36 mouse cellular contexts compared by ENCODE assay signal in the genomic region with DNA sequence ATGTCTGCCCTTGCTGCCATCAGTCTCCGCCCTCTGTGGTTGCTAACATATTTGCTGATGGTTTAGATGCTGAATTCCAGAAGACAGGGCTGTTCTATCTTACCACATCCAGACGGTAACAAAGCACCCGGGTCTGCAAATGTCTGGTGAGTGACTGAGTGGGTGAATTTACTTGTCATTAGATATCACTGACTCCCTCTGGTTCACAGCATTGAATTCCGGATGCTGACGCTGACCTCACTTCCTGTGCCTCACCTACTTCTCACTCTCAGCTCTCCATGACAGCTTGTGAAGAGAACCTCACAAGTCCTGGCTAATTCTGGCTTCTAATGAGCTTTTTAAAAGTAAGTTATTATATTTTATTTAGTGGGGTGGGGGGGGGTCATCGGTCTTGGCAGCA. TPM values are rescaled to one million over a fixed set of nuclear protein-coding genes. Genes with fewer than 3 reads are reported as not detected.
DNase-seq lines count a peak whose midpoint lies in the region; ATAC-seq lines count a peak whose summit lies in the region.
"Had no signal": no experiment of that assay in that cellular context is flagged by ENCODE, and none has a peak within 500 bp of the region (broad histone marks: within the 10 kb centered on the region; RNA-seq: fewer than 3 reads in every experiment).

No protein-coding gene starts in this region.

- H3K4me1 ChIP-seq in megakaryocyte, embryonic 14.5 days = peaks cover 93% of the 10 kb centered on the region
- H3K4me1 ChIP-seq: embryonic facial prominence, embryonic 15.5 days had no signal

- no peaks in the 10 kb centered on the region for H3K9me3 ChIP-seq in megakaryocyte, embryonic 14.5 days
- H3K9me3 ChIP-seq: embryonic facial prominence, embryonic 10.5 days; embryonic facial prominence, embryonic 15.5 days; forebrain, embryonic 12.5 days; hindbrain, embryonic 10.5 days; hindbrain, embryonic 15.5 days; neural tube, embryonic 15.5 days had no signal

- ATAC-seq in common myeloid progenitor, adult 5-6 weeks (replicated peaks; ENCODE audit: low read depth, poor library complexity, severe bottlenecking) = peak; percentile 90
- ATAC-seq: forebrain, postnatal 0 days; Patski had no signal

- DNase-seq in heart, adult 11 months = peak; percentile 56
- no peak for DNase-seq in heart, adult 18-20 months
- peak; percentile 20 for DNase-seq in 3T3-L1 (ENCODE audit: low read depth, low spot score)
- no peak for DNase-seq in embryo, embryonic 10 days (ENCODE audit: low spot score)
- DNase-seq in frontal cortex, postnatal 25 days (ENCODE audit: low spot score in 2 of 2) = no peak
- no peak for DNase-seq in kidney, adult 9 months
- DNase-seq: adrenal gland, postnatal 10 days; cerebellum, adult 11-12 months; cerebellum, postnatal 10 days; forebrain, postnatal 0 days; gastrocnemius, postnatal 10 days; kidney, adult 18-20 months; kidney, postnatal 4 days; layer of hippocampus, postnatal 36 days; liver; lung, adult 2 months; lung, postnatal 14 days; midbrain, embryonic 14.5 days; retina, postnatal 1 day; right cerebral cortex, postnatal 14 days; thymus, postnatal 14 days had no signal

- no peaks in the 10 kb centered on the region for H3K27me3 ChIP-seq in megakaryocyte, embryonic 14.5 days (replicated peaks)
- H3K27me3 ChIP-seq: CH12.LX; embryonic facial prominence, embryonic 15.5 days; Patski had no signal

- H3K36me3 ChIP-seq in megakaryocyte, embryonic 14.5 days (replicated peaks; ENCODE audit: low read length) = no peaks in the 10 kb centered on the region
- H3K36me3 ChIP-seq: embryonic facial prominence, embryonic 10.5 days; embryonic facial prominence, embryonic 15.5 days; forebrain, embryonic 12.5 days; hindbrain, embryonic 10.5 days; hindbrain, embryonic 15.5 days; neural tube, embryonic 15.5 days had no signal

- peak overlapping the region; percentile 47 for H3K4me3 ChIP-seq in megakaryocyte, embryonic 14.5 days (replicated peaks)
- H3K4me3 ChIP-seq: embryonic facial prominence, embryonic 10.5 days; embryonic facial prominence, embryonic 15.5 days; forebrain, embryonic 12.5 days; hindbrain, embryonic 10.5 days; hindbrain, embryonic 15.5 days; neural tube, embryonic 15.5 days had no signal

RNA-seq across cellular contexts. Expression of gene Csrp3, which starts 10.9 kb away (rescaled TPM):
- 1,000 to 10,000 TPM; 1,990 to 2,288 TPM for total RNA-seq in heart, adult 18-20 months (2021)
- 8.3 and 20.8 TPM in 2 replicates for total RNA-seq in common myeloid progenitor, adult 5-6 weeks (2017)
- 1.4 TPM in 1 of 2 replicates, not detected in the other for polyA plus RNA-seq in megakaryocyte, embryonic 14.5 days (2012; ENCODE audit: insufficient read depth, low replicate concordance)
- total RNA-seq: forebrain, postnatal 0 days; layer of hippocampus, adult 8-10 months; layer of hippocampus, postnatal 36 days; left cerebral cortex, postnatal 14 days had no signal
- polyA plus RNA-seq: cortical plate, adult 2 months; forebrain, postnatal 0 days; hindbrain, embryonic 10.5 days; intestine, embryonic 14.5 days; Patski; small intestine, adult 2 months had no signal

RNA-seq across cellular contexts. Expression of gene E2f8, which starts 44.4 kb away (rescaled TPM):
- total RNA-seq in heart, adult 18-20 months (2021) = under 1 TPM; 0.45 to 0.82 TPM
- 35.6 and 46.1 TPM in 2 replicates for total RNA-seq in common myeloid progenitor, adult 5-6 weeks (2017)
- polyA plus RNA-seq in megakaryocyte, embryonic 14.5 days (2012; ENCODE audit: insufficient read depth, low replicate concordance) = 23.0 and 25.1 TPM in 2 replicates

RNA-seq across cellular contexts. Expression of gene Zdhhc13, which starts 48.1 kb away (rescaled TPM):
- total RNA-seq in heart, adult 18-20 months (2021) = 10 to 100 TPM; 11.2 to 13.8 TPM
- total RNA-seq in common myeloid progenitor, adult 5-6 weeks (2017) = 41.8 and 52.3 TPM in 2 replicates
- polyA plus RNA-seq in megakaryocyte, embryonic 14.5 days (2012; ENCODE audit: insufficient read depth, low replicate concordance) = 1.9 and 3.1 TPM in 2 replicates

Comparison
In these comparisons a context has a peak if more than half of its experiments do, and no peak if none do; other contexts are left out.
1. DNase-seq: peak in heart, adult 11 months (single experiment) and 3T3-L1 (single experiment); none in heart, adult 18-20 months (0 of 2), embryo, embryonic 10 days (single experiment), frontal cortex, postnatal 25 days (0 of 2) and kidney, adult 9 months (single experiment).
2. RNA of gene Csrp3, which starts 10.9 kb away (total RNA-seq): 1,990 to 2,288 TPM in heart, adult 18-20 months; 8.3 to 20.8 TPM in common myeloid progenitor, adult 5-6 weeks; every median in the first group is over 10 times any median in the second.
3. RNA of gene E2f8, which starts 44.4 kb away (total RNA-seq): 35.6 to 46.1 TPM in common myeloid progenitor, adult 5-6 weeks; 0.45 to 0.82 TPM in heart, adult 18-20 months; every median in the first group is over 10 times any median in the second.